Mouse (Mus musculus): ENCODE results near the gene Usp40.
A peak's percentile ranks its signal among the peaks of the same experiment; 100 is the strongest.

Gene Usp40

DNA sequence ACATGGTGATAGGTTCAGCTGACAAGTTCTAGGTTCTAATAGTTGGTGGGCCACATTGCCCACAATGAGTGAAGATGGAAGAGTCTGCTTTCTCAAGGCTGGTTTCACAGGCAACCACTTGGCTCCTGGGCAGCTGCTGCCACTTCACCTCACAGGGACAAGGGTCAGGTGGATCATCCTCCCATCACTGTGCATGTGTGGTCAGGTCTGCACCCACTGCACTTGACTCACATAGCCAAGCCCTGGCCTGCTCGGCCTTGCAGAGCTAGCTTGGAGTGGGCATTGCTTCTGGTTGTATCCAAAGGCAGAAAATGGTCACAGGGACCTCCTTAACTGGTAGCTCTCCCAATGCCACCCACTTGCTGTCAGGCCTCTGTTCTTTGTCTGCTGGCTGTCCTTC is 66.6 kb downstream of the Usp40 start:
- DNase-seq: no peak

- DNase-seq: no peak
These were observed 71.8 kb downstream of the Usp40 start for GRCm38 (mm10) chr1:87936516-87936915.

GRCm38 (mm10) chr1:87936075-87936474 is 72.3 kb downstream of the Usp40 start:
- DNase-seq: no peak

DNA sequence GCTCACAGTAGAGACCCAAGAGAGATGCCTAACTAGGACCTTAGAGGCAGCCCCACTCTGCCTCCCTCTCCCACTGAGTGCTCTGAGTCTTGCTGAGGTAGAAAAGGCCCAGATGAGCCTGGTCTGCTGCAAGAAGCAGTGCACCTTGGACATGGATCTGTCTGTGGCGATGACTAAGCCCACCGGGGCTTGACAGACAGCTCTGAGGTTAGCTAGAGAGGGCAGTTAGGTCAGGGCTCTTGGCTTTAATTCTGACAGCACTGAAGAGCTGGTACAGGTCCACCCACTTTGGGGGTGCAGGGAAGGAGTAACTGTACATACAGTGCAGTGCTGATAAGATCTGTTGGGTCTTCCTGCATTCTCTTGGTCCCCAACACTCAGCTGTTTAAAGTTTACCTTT is 72.8 kb downstream of the Usp40 start:
- DNase-seq: no peak

GRCm38 (mm10) chr1:87935095-87935494 is 73.3 kb downstream of the Usp40 start:
- peak in 1 of 2 experiments; percentile 17 for DNase-seq

GRCm38 (mm10) chr1:87933051-87933450 is 75.3 kb downstream of the Usp40 start:
- DNase-seq: no peak

- no peak for DNase-seq
These were observed 78.6 kb downstream of the Usp40 start for GRCm38 (mm10) chr1:87929730-87930129.

DNA sequence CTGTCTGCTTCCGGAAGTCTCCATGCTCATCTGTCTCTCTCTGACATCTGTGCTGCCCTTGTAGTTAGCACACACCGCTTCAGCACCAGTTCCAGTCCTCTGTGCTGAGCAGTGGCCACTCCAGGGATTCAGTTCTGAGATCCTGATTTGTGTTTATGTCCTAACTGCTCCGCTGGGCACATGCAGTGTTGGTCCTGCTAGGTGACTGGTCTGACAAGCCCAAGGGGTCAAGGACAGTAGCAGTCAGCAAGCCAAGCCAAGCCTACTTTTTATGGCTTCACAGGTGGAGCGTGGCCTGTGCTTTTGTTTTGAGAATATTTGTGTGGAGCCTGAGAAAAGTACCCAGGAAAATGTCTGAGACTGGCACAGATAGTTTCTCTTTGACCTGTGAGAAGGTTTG is 83.5 kb downstream of the Usp40 start:
- DNase-seq: no peak

DNA sequence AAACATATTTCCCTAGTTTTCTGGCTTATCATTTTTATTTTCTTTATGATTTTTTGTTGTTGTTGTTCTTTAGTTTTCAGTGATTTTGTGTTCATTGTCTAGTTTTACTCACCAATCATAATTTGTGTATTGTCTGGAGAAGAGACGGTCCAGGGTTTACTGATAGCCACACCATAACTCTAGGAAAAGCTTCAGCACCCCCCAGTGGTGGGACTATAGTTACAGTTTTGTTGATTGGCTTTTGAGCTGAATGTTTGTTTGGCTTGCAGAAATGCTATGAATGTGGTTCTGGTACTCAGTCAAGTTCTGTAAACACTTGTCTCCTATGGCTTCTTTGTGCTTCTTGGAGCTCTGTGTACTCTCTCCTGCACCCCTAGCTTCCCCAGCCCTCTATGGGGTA is 85.7 kb downstream of the Usp40 start:
- no peak for DNase-seq

GRCm38 (mm10) chr1:87920056-87920614 is 88.2 kb downstream of the Usp40 start:
- no peak for DNase-seq

- DNase-seq: no peak
These were observed 90.3 kb downstream of the Usp40 start for GRCm38 (mm10) chr1:87918061-87918460.

DNA sequence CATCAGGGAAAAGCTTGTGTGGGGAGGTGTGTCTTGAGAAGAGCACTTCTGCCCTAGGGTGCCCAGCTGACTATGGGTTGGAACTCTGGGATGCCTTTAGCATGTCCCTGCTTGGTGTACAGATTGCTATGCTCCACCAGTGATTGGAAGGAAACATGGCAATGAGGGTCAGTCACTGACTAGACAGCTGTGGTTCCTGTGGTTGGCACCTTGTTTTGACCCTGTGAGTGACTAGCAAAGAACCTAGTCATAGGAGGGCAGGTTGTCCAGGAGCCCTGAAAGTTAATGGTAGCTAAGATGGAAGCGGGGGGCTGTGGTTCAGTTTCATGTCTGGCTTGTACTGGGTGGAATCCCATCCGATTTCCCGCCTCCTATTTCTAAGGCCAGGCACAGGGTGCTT is 91.0 kb downstream of the Usp40 start:
- DNase-seq: no peak

DNA sequence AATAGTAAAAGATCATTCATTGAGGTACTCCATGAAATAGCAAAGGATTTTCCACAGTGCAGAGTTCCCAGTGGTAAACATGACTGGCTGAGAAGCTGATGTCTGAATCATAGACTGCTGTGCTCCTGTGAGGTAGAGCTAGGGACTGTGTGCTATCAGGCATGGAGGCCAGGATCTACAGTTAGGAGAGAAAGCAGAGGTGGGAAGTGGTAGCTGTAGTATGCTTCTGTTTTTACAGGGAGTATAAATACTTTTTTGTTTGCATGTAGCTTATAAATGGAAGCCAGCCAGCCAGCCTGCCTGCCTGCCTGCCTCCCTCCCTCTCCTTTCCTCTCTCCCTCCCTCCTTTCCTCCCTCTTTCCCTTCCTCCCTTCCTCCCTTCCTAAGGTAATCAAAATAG is 95.0 kb downstream of the Usp40 start:
- no peak for DNase-seq

- DNase-seq: no peak
These were observed 97.9 kb downstream of the Usp40 start for GRCm38 (mm10) chr1:87910428-87910827.

DNA sequence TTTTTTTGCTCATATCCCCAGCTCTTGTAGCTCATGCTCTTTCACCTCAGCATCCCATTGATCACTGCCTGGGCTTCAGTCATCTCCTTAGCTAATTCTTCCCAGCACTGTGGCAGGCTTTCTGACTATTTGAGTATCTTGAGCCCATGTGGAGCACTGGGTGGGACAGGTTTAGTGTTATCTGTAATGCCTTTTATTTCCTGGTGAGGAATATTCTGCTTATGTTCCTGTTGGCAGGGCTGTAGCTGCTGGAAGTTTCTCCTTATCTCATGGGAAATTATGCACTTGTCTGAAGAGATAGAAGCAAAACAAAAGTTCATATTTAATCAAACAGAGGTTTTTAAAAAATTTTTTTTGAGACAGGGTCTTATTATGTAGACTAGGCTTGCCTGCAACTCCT is 98.8 kb downstream of the Usp40 start:
- DNase-seq: no peak

GRCm38 (mm10) chr1:87908736-87909135 is 99.6 kb downstream of the Usp40 start:
- no peak for DNase-seq

- no peak for DNase-seq
These were observed 100.3 kb downstream of the Usp40 start for GRCm38 (mm10) chr1:87908006-87908405.

DNA sequence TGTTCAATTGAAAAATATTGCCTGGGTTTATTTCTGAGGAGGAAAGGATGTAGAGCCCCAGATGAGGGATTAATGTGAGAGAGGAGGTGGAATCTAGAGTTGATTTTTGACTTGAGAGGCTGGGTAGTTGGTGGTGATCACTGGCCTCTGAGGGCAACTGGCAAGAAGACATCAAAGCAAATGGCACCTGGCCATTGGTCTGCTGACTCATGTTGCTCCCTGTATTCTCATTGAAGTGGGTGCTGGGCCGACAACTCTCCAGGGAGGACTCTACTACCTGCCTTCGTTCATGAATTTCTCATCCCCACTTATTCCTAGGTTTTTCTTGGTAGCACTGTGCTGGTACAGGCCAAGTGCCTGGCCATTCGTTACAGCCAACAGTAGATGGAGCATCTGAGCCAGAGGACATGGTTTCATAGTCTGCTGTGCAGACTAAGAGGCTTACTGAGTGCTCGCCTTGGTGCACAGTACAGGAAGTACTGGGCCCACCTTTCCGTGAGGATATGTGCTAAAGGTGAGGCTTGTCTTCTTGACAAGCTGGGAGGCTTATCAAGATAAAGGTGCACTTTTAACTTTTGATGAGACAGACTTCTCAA is 101.9 kb downstream of the Usp40 start:
- DNase-seq: peak in 1 of 2 experiments; percentile 37

DNA sequence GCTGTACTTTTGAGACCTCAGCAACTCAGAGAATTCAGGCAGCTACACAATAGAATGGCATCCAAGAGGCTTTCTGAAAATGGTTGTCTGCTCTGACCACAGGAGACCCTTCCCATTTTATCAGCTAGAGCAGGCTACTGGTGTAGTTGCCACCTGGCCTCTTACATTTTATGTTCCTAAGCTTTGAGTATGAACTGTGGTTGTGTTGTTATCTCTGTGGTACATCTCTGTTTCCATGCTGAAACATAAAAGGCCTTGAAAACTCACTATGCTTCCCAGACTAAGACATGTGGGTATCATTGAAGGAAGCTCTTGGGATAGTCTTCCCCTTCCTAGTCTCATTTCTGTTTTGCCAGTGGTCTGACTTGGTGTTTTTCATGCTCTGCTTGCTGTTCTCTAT is 106.2 kb downstream of the Usp40 start:
- DNase-seq: no peak

DNA sequence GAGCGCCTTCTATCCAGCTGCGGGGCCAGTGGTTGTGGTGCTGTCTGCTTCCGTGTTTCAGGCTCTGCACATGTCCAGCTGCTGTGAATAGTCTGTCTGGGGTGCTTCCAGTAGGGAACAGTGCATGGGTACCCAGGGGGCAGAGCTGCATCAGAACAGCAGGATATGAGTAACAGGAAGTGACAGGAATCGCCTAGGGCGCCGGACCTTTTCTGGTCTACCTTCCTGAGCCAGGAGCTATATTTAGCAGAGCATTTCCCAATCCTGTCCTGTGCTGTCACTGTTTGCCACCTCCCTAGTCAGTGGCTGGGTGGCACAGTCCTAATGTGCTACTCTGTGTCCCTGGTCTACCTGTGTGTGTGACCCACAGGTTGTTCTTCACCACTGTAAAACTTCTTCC is 107.4 kb downstream of the Usp40 start:
- peak in 1 of 2 experiments; percentile 45 for DNase-seq

- peak; percentile 65 to 83 for DNase-seq
These were observed 108.7 kb downstream of the Usp40 start for GRCm38 (mm10) chr1:87899701-87900100.

- DNase-seq: no peak
These were observed 111.4 kb downstream of the Usp40 start for GRCm38 (mm10) chr1:87896921-87897320.

All from thymus, adult 18-20 months (tissue).